Mouse (Mus musculus) left cerebral cortex, adult 2 months (tissue): ENCODE measurements around the gene Bnc2. TPM values are rescaled to one million over a fixed set of nuclear protein-coding genes. Genes with fewer than 3 reads are reported as not detected.

Experiments used
- DNase-seq, 2 experiments: peaks; one replicate each; pipeline ENCODE4 v3.0.0; 2021 to 2022; ENCODE audit warnings: low spot score in 2 of 2, mixed read lengths in 1 of 2; ENCODE audit errors: extremely low spot score in 1 of 2
- H3K27ac ChIP-seq: fragments of 200-600 bp; 2 replicates; pipeline ENCODE4 v1.8.1; 2022
- H3K4me3 ChIP-seq: fragments of 200-600 bp; 2 replicates; pipeline ENCODE4 v1.8.1; 2022
- CTCF ChIP-seq: fragments of 200-600 bp; IDR thresholded peaks from 2 replicates; pipeline ENCODE4 v1.8.1; 2022; ENCODE audit warnings: antibody characterized with exemption, mild to moderate bottlenecking, moderate library complexity
- intact Hi-C: fragments of 180-260 bp; cut with DNase I; formaldehyde crosslinking; loops from one replicate; pipeline ENCODE4 v1.15.1; 2025
- total RNA-seq, 2 experiments: library from RNA; stranded (reverse); gene quantifications; 2 replicates each; pipeline ENCODE4 v1.2.3; 2021

Gene Bnc2
- total RNA-seq, 2 experiments from 2014 or later = 1.5 to 2.8 TPM

DNA sequence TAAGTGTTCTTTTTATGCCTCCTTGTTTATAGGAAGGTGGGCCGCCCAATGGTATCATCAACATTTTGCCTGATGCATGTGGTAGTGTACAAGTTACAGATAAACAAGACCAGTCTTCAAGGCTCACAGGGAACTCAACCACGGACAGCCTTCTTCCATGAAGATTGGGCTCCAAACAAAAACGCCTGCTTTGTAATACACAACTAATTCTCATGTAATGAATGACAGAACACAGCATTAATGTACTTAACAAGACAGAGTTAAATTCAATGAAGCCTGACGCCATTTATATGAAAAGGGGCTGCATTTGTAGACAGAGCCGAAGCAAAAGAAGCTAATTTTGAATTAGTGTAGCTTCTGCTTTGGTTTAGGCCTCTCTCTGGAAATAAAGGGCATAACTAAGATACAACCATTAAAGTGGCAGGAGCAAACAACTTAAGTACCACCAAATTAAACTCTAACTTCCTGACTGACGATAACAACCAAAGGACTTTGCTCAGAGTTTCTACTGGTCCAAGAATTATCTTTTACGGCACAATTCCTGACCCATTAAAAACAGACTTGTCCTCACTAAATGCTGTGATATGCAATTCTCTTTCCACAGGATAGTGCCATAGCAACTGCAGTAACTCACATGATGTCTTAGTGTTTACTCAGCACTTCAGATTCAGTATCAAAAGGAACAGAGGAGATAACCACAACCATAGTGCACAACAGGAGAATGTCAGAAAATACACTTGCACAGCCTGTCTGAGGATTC, 225.6 kb downstream of the Bnc2 start:
- H3K4me3 ChIP-seq = no peak overlapping the region
- no peak overlapping the region for H3K27ac ChIP-seq
- TF ChIP-seq CTCF = no peak
- no peak for DNase-seq
- intact Hi-C loops = no loop called here

DNA sequence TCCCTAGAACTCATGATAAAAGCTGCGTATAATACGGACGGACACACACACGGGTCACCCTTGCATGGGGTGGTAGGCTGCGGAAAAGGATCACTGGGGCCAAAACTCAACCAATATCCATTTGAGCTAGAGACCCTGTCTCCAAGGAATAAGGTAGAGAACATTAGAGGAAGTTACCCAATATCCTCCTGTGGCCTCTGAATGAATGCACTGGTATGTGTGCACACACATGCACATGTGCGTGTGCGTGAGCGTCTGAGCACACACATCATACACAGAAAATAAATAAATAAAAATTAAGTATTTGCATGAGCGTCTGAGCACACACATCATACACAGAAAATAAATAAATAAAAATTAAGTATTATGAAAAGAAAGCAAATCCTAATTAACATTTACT, 241.8 kb downstream of the Bnc2 start:
- TF ChIP-seq CTCF = no peak

DNA sequence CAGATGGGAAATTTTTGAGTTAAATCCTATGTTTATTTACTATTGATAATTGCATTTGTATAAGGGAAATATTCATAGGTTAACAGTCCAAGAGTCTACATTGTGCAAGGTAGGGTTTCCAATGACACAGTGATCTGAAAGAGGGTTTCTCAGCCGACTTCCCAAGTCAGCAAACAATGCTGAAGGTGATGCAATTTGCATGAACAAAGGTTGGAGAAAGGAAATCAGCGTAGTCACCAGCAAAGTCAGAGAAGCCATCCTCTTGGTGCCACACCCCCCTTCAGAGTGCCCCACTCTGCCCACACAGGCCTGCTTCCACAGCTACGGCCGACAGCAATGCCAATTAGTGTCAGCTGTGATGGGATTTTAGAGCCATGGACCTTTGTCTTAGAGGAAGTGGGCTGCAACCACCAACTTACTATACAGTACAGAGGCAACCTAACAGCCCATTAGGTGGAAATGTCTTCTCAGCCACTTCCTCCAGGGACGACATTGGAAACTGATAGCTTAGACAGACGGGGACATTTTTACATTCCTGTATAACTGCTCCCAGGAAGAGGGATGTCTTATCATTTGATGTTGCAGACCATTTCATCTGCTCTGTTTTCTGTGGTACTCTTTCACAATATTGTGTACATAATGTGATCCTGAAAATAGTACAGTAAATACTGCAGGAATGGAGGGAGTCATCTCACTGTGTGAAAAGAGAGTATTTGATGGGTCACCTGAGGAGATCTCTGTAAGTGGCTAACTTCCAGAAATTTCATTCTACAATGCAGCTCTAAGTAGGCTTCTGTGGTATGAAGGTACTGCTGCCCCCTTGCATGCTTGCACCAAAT, 243.2 kb downstream of the Bnc2 start:
- Histone ChIP-seq H3K27ac (no peak overlapping the region), H3K4me3 (no peak overlapping the region)
- DNase-seq = no peak
- intact Hi-C loops = loop anchor here (10.0 kb wide), 2 partner anchors 367 to 637 kb away; no protein-coding TSS in a partner anchor
- TF ChIP-seq CTCF = no peak

More for the DNA sequence above, 241.8 kb downstream of the Bnc2 start:
- no peak overlapping the region for H3K27ac ChIP-seq
- DNase-seq = no peak
- intact Hi-C loops = loop anchor here (10.0 kb wide), 2 partner anchors 369 to 639 kb away; no protein-coding TSS in a partner anchor
- H3K4me3 ChIP-seq = no peak overlapping the region

DNA sequence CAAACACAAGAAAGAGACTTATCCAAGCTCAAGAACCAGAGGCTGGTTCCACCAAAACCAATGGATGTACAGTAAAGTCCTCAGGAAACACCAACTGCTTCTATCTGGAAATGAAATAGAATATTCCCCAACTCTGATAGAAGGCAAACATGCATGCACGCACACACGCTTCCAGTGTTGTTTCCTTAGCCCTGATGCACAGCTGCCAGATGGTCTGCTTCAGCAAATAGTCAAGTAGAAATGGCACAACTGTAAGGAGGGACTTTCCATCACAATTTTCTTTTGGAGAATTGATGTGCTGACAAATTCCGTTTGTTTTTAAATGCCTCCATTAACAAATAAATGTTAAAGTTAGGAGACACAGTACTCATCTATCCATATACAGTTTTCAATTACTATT, 247.1 kb downstream of the Bnc2 start:
- intact Hi-C loops = no loop called here
- no peak for TF ChIP-seq CTCF
- no peak for DNase-seq
- H3K27ac ChIP-seq = no peak overlapping the region
- H3K4me3 ChIP-seq = no peak overlapping the region

DNA sequence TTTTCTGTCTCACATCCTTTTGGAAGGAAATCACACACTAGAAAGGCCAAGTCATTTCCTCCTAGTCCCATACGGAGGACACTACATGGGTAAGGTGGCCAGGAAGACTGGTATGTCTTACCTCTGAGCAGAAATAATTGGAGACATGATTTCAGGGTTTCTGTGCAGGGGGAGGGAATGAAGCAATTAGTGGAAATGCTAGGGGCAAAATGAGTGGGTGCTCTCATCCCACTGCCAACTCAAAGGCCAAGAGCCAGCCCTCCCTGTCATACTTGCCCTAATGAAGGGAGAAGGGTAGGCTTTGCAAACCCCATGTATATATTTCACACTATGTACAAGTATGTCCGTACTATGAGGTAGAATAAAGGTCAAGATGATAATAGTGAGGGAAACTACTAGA, 263.6 kb downstream of the Bnc2 start:
- intact Hi-C loops = no loop called here
- H3K27ac ChIP-seq = no peak overlapping the region
- DNase-seq = no peak
- no peak overlapping the region for H3K4me3 ChIP-seq
- no peak for TF ChIP-seq CTCF

DNA sequence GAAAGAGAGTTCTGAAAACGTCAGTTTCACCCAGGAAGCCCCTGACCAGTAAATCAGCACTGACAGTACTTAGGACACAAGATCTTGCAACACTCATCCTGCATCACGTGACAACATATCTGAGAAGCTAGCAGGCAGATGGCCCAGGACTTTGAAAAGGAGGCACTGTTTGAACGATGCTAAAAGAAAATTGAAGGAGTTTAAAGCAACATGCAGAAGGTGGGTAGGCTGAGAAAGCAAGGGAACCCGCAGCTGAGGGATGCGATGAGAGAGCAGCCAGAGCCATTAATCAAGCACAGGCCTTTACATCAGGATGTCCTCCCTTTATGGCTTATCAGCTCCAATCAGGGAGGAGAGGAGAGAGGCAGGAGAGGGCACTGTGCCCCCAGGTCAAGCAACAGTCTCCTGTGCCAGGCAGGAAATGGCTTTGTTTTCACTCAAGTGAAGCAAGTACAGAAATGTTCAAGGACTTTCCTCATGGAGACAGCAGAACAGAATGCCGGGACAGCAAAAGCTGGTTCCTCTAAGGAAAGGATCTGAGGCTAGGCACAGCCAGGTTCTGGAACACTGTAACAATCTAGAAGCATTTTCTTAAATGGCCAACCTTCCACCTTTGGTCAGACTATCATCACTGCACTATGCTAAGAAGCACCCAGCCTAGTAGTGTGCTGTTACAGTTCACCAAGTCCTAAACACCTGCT, 267.6 kb downstream of the Bnc2 start:
- TF ChIP-seq CTCF = no peak
- H3K27ac ChIP-seq = no peak overlapping the region
- DNase-seq = no peak
- intact Hi-C loops = no loop called here
- H3K4me3 ChIP-seq = no peak overlapping the region

DNA sequence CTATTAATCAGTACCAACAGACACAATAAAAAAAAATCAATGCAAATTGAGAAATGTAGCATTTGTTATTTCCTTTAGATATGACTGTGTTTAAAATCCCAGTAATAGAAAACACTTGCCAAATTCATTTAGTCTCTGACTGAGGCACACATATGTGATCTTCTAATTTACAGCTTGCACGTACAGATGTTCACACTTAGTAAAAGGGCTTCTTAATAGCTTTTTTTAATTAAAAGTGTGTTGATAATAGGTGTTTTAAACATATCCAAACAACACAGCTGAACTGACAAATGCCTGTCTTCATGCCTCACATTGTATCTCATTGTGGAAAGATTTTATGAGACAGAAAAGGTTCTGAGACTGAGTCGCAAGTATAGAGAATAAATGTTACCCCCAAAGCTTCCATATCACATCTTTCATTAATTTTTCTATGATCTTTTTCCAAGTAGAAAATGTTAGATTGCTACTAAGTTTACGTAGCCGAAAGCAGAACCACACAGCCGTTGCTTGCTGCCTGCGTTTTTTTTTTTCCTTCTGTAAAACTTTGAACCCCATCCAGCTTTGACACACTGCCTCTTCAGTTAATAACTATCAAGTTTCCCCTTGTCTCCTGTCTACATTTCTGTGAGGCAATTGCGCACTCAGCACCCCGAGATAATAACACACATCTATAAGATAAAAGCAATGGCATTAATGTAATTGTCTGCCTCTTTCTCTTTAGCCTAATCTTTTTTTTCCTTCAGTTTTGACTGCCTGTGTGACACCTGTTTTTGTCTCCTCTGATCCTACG, 271.5 kb downstream of the Bnc2 start:
- intact Hi-C loops = no loop called here
- H3K4me3 ChIP-seq = no peak overlapping the region
- H3K27ac ChIP-seq = no peak overlapping the region
- DNase-seq = no peak
- TF ChIP-seq CTCF = no peak

DNA sequence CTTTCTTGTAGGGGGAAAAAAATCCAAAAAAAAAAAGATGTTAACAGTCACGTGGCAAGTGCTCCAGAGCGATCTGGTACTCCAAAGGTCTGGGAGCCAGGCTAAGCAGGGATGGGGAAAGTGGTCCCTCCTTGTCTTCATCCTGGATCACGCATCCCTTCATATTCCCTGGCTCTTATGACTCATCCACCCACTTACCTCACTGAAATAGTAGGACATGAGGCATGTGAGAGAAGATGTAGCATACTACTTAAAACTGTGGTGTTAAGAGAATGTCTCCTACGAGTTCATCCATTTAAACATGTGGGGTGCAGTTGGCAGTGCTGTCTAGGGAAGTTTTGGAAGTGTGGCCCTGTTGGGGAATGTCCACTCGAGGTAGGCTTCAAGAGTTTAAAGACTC, 286.1 kb downstream of the Bnc2 start:
- Histone ChIP-seq H3K4me3 (no peak overlapping the region), H3K27ac (no peak overlapping the region)
- DNase-seq = no peak
- TF ChIP-seq CTCF = no peak
- intact Hi-C loops = no loop called here

DNA sequence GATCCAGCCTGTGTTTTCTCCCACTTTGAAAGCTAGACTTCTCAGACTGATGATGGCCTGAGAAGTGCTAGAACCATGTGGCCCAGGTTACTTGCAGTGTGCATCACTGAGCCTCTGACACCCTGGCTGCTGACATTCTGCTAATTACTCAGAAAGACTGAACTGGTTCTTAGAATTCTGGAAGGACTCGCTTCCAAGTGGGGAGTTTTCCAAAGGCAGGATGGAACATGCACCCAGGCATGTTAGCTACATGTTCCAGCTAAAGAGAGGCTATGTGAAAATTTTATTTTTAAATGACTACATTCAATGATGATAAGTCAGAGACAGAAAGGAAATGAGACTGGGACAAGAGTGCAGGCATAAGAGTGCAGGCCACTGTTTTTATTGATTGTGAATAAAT, 289.9 kb downstream of the Bnc2 start:
- no peak for DNase-seq
- H3K27ac ChIP-seq = no peak overlapping the region
- no peak overlapping the region for H3K4me3 ChIP-seq
- no peak for TF ChIP-seq CTCF
- intact Hi-C loops = no loop called here

DNA sequence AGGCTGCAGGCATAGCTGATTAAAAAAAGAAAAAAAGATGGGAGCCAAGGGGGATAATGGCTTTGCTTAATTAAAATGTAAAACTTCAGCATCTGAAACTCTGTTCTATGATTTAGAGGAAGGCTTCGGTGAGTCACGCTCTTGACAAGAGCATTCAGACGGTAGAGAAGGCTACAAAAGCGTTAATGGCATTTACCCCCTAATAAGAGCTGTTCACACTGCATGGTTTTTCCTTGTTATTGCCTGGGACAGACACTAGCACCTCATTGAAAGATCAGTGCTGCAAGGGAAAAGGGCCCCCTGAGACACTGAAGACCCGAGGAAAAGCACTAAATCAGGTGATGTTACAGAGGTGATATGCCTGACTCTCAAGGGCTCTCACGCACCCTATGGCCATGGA, 295.8 kb downstream of the Bnc2 start:
- intact Hi-C loops = no loop called here

DNA sequence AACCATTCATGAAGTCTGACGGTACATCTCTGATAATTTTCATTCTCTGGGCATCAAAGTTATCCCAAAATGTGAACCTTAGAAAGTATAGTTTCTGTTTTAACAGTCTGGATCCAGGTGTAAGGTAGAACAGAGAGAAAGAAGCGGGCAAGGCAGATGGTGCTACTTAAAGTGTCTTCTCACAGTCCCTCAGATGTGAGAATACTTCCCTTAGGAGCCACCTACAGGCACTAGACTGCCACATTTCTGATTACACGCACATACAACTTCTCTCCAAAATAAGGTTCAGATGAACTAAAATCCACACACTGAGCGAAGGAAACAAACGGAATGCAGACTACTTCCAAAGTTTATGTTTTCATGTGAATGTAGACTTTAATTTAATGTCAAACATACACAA, 297.6 kb downstream of the Bnc2 start:
- peak; percentile 38 for TF ChIP-seq CTCF
- no peak for DNase-seq
- H3K4me3 ChIP-seq = no peak overlapping the region
- intact Hi-C loops = no loop called here
- H3K27ac ChIP-seq = no peak overlapping the region

More for the DNA sequence above, 295.8 kb downstream of the Bnc2 start:
- Histone ChIP-seq H3K27ac (no peak overlapping the region), H3K4me3 (no peak overlapping the region)
- no peak for DNase-seq
- no peak for TF ChIP-seq CTCF
